Mouse (Mus musculus) embryonic facial prominence, embryonic 11.5 days (tissue): ENCODE data around the gene Zfp428. TPM values are rescaled to one million over a fixed set of nuclear protein-coding genes. Genes with fewer than 3 reads are reported as not detected.
"Not testable (repeated sequence)": the region's sequence is repeated elsewhere in the genome, so short reads cannot be mapped to it uniquely, and the experiment has no call there.

Experiments used
- ATAC-seq: fragments of 200-750 bp; cut with Nextera tagmentation; replicated peaks from 2 replicates; pipeline ENCODE4 v1.8.0; 2017; ENCODE audit warnings: low read depth; ENCODE audit not compliant: insufficient number of reproducible peaks, low FRiP score, low TSS enrichment
- DNase-seq: peaks from one replicate; pipeline ENCODE4 v3.0.0-alpha.2; 2015; ENCODE audit warnings: low spot score
- H3K27ac ChIP-seq: fragments of 300-500 bp; sonication (generic); replicated peaks from 2 replicates; pipeline ENCODE4 v1.5.1; 2014; ENCODE audit warnings: mild to moderate bottlenecking, low read depth, low read length, control low read depth
- H3K27me3 ChIP-seq: fragments of 300-500 bp; sonication (generic); 2 replicates; pipeline ENCODE4 v1.6.1; 2014; ENCODE audit warnings: mild to moderate bottlenecking, low read length, moderate library complexity, mixed read lengths; ENCODE audit not compliant: control insufficient read depth, insufficient read depth
- H3K36me3 ChIP-seq: fragments of 300-500 bp; sonication (generic); replicated peaks from 2 replicates; pipeline ENCODE4 v1.6.1; 2014; ENCODE audit warnings: low read depth, mild to moderate bottlenecking, low read length, moderate library complexity, mixed read lengths; ENCODE audit not compliant: control insufficient read depth, insufficient read depth
- H3K4me1 ChIP-seq: fragments of 300-500 bp; sonication (generic); 2 replicates; pipeline ENCODE4 v1.6.1; 2014; ENCODE audit warnings: low read length, mixed read lengths; ENCODE audit not compliant: control insufficient read depth, insufficient read depth
- H3K4me2 ChIP-seq: fragments of 300-500 bp; sonication (generic); 2 replicates; pipeline ENCODE4 v1.6.1; 2014; ENCODE audit warnings: low read depth, mild to moderate bottlenecking, control low read depth, low read length, moderate library complexity
- H3K4me3 ChIP-seq: fragments of 300-500 bp; sonication (generic); 2 replicates; pipeline ENCODE4 v1.5.1; 2014; ENCODE audit warnings: low read depth, low read length, control low read depth
- H3K9ac ChIP-seq: fragments of 300-500 bp; sonication (generic); replicated peaks from 2 replicates; pipeline ENCODE4 v1.6.1; 2014; ENCODE audit warnings: mild to moderate bottlenecking, control low read depth, low read length
- H3K9me3 ChIP-seq: fragments of 300-500 bp; sonication (generic); replicated peaks from 2 replicates; pipeline ENCODE4 v1.6.1; 2016; ENCODE audit warnings: mild to moderate bottlenecking, low read length, inconsistent platforms, mixed read lengths; ENCODE audit not compliant: control insufficient read depth
- WGBS: fragments of 180-500 bp; shearing (Covaris S2); extraction: QIAGEN DNeasy Blood & Tissue Kit; methylation state at CpG from one replicate; pipeline ENCODE4 v1.1.7; 2014; 5-methylcytosine and 5-hydroxymethylcytosine counted together
- polyA plus RNA-seq: library from polyadenylated mRNA; unstranded; fragments of >200 nt; fragmentation: Nextera tagmentation; extraction: Ambion mirVana; gene quantifications from 2 replicates; pipeline ENCODE4 v1.2.1, GENCODE M21; 2014

Gene Zfp428
- polyA plus RNA-seq, 1 experiment from 2014 or later = 52.5 TPM

- H3K36me3 ChIP-seq, H3K4me3 ChIP-seq, ATAC-seq, H3K4me2 ChIP-seq, H3K9me3 ChIP-seq, DNase-seq, H3K9ac ChIP-seq, H3K27ac ChIP-seq, H3K4me1 ChIP-seq, H3K27me3 ChIP-seq: not testable (repeated sequence)
- 41% methylated on average over 6 of the region's 6 CpGs for WGBS
Measured at GRCm38 (mm10) chr7:24483291-24483690, 23.5 kb upstream of the Zfp428 start.

- H3K27ac ChIP-seq = no peak overlapping the region
Measured at GRCm38 (mm10) chr7:24485481-24485880, 21.3 kb upstream of the Zfp428 start.

GRCm38 (mm10) chr7:24486654-24487130 lies 20.1 kb upstream of the Zfp428 start:
- WGBS = 50% methylated on average over 9 of the region's 9 CpGs
- Histone ChIP-seq H3K4me1 (no peaks in the 10 kb centered on the region), H3K36me3 (no peaks in the 10 kb centered on the region), H3K4me3 (no peak overlapping the region), H3K27ac (peak overlapping the region; percentile 28; the same call in 1 of the 2 replicates), H3K9ac (peak overlapping the region; percentile 18; the same call in 1 of the 2 replicates), H3K9me3 (no peaks in the 10 kb centered on the region), H3K27me3 (no peaks in the 10 kb centered on the region; the same call in 1 of the 2 replicates), H3K4me2 (no peak overlapping the region)
- ATAC-seq (peak; percentile 57), DNase-seq (no peak)

More at GRCm38 (mm10) chr7:24485481-24485880, 21.3 kb upstream of the Zfp428 start:
- Histone ChIP-seq H3K9me3 (no peaks in the 10 kb centered on the region), H3K4me1 (no peaks in the 10 kb centered on the region), H3K27me3 (no peaks in the 10 kb centered on the region; the same call in 1 of the 2 replicates), H3K9ac (no peak overlapping the region), H3K4me3 (no peak overlapping the region), H3K4me2 (no peak overlapping the region), H3K36me3 (no peaks in the 10 kb centered on the region)
- ATAC-seq (no peak), DNase-seq (no peak)
- 77% methylated on average over 9 of the region's 9 CpGs for WGBS

GRCm38 (mm10) chr7:24487403-24487802 lies 19.4 kb upstream of the Zfp428 start:
- Histone ChIP-seq H3K27ac (no peak overlapping the region), H3K4me2 (no peak overlapping the region), H3K36me3 (no peaks in the 10 kb centered on the region), H3K4me1 (no peaks in the 10 kb centered on the region), H3K27me3 (no peaks in the 10 kb centered on the region), H3K4me3 (no peak overlapping the region), H3K9ac (no peak overlapping the region), H3K9me3 (no peaks in the 10 kb centered on the region)
- ATAC-seq (peak; percentile 20; the same call in 1 of the 2 replicates), DNase-seq (no peak)
- WGBS = 31% methylated on average over 3 of the region's 3 CpGs

- 83% methylated on average over 8 of the region's 8 CpGs for WGBS
- H3K27ac ChIP-seq = no peak overlapping the region
- no peaks in the 10 kb centered on the region for H3K4me1 ChIP-seq
- no peak overlapping the region for H3K9ac ChIP-seq
- no peaks in the 10 kb centered on the region for H3K9me3 ChIP-seq
- no peaks in the 10 kb centered on the region for H3K27me3 ChIP-seq
- ATAC-seq (no peak), DNase-seq (no peak)
- no peaks in the 10 kb centered on the region for H3K36me3 ChIP-seq
- H3K4me2 ChIP-seq = no peak overlapping the region
- no peak overlapping the region for H3K4me3 ChIP-seq
Measured at GRCm38 (mm10) chr7:24488303-24488702, 18.5 kb upstream of the Zfp428 start.

- no peaks in the 10 kb centered on the region for H3K36me3 ChIP-seq
- no peak overlapping the region for H3K27ac ChIP-seq
- H3K4me3 ChIP-seq = peak overlapping the region; percentile 24; the same call in 1 of the 2 replicates
- peak overlapping the region; percentile 47 for H3K9ac ChIP-seq
- peaks cover 23% of the 10 kb centered on the region for H3K27me3 ChIP-seq
- DNase-seq = peak; percentile 63
- peaks cover 2% of the 10 kb centered on the region; the same call in 1 of the 2 replicates for H3K4me1 ChIP-seq
- H3K9me3 ChIP-seq = no peaks in the 10 kb centered on the region
- peak overlapping the region; percentile 59 for H3K4me2 ChIP-seq
- ATAC-seq = peak; percentile 61
- 14% methylated on average over 42 of the region's 43 CpGs for WGBS
Measured at GRCm38 (mm10) chr7:24499856-24500577, 6.8 kb upstream of the Zfp428 start.

- Histone ChIP-seq H3K4me1 (peaks cover 2% of the 10 kb centered on the region; the same call in 1 of the 2 replicates), H3K4me3 (no peak overlapping the region), H3K36me3 (no peaks in the 10 kb centered on the region), H3K9me3 (no peaks in the 10 kb centered on the region), H3K27ac (no peak overlapping the region), H3K4me2 (no peak overlapping the region), H3K9ac (no peak overlapping the region), H3K27me3 (peaks cover 23% of the 10 kb centered on the region)
- 17% methylated on average over 7 of the region's 7 CpGs for WGBS
- DNase-seq = peak; percentile 56
- ATAC-seq = no peak
Measured at GRCm38 (mm10) chr7:24500929-24501328, 5.9 kb upstream of the Zfp428 start.

- 41% methylated on average over 21 of the region's 21 CpGs for WGBS
- H3K4me3 ChIP-seq = no peak overlapping the region
- peaks cover 23% of the 10 kb centered on the region for H3K27me3 ChIP-seq
- DNase-seq = no peak
- H3K27ac ChIP-seq = no peak overlapping the region
- no peak overlapping the region for H3K9ac ChIP-seq
- H3K9me3 ChIP-seq = no peaks in the 10 kb centered on the region
- H3K4me2 ChIP-seq = no peak overlapping the region
- H3K36me3 ChIP-seq = no peaks in the 10 kb centered on the region
- no peak for ATAC-seq
- H3K4me1 ChIP-seq = peaks cover 2% of the 10 kb centered on the region; the same call in 1 of the 2 replicates
Measured at GRCm38 (mm10) chr7:24501492-24501891, 5.3 kb upstream of the Zfp428 start.
